Mouse (Mus musculus) mature B cell (primary cell): Measurements from ENCODE around the gene Utf1.

Source experiments
- in situ Hi-C: fragments of 300-500 bp; cut with MboI; formaldehyde crosslinking; loops from 2 replicates; pipeline ENCODE4 v1.14.3; 2019

Utf1 gene

GRCm38 (mm10) chr7:139943674-139944281 lies at the start of gene Utf1:
Gene Utf1 (plus strand): TSS chr7:139943789.
- in situ Hi-C loops, result no loop called here

- in situ Hi-C loops, result no loop called here
These were observed 48.7 kb upstream of the Utf1 start, which contains the start of gene Kndc1 for GRCm38 (mm10) chr7:139894655-139895557. Gene Kndc1 (plus strand): TSS chr7:139894696.

GRCm38 (mm10) chr7:139896271-139896670 lies 47.3 kb upstream of the Utf1 start:
- in situ Hi-C loops, result no loop called here

GRCm38 (mm10) chr7:139896796-139897195 lies 46.8 kb upstream of the Utf1 start:
- in situ Hi-C loops, result no loop called here

- in situ Hi-C loops, result no loop called here
These were observed 45.0 kb upstream of the Utf1 start for GRCm38 (mm10) chr7:139898606-139899005.

- in situ Hi-C loops, result no loop called here
These were observed 44.1 kb upstream of the Utf1 start for GRCm38 (mm10) chr7:139899505-139899904.

- in situ Hi-C loops, result no loop called here
These were observed 43.1 kb upstream of the Utf1 start for GRCm38 (mm10) chr7:139900456-139900855.

GRCm38 (mm10) chr7:139900896-139901295 lies 42.7 kb upstream of the Utf1 start:
- in situ Hi-C loops, result no loop called here

- in situ Hi-C loops, result no loop called here
These were observed 41.6 kb upstream of the Utf1 start for GRCm38 (mm10) chr7:139901981-139902380.

GRCm38 (mm10) chr7:139905261-139905660 lies 38.3 kb upstream of the Utf1 start:
- in situ Hi-C loops, result no loop called here

GRCm38 (mm10) chr7:139905661-139906060 lies 37.9 kb upstream of the Utf1 start:
- in situ Hi-C loops, result no loop called here

GRCm38 (mm10) chr7:139908176-139908575 lies 35.4 kb upstream of the Utf1 start:
- in situ Hi-C loops, result no loop called here

GRCm38 (mm10) chr7:139909469-139909868 lies 34.1 kb upstream of the Utf1 start:
- in situ Hi-C loops, result no loop called here

GRCm38 (mm10) chr7:139910204-139910835 lies 33.3 kb upstream of the Utf1 start:
- in situ Hi-C loops, result no loop called here

GRCm38 (mm10) chr7:139914141-139915047 lies 29.2 kb upstream of the Utf1 start:
- in situ Hi-C loops, result no loop called here

GRCm38 (mm10) chr7:139915646-139916257 lies 27.8 kb upstream of the Utf1 start:
- in situ Hi-C loops, result no loop called here

- in situ Hi-C loops, result no loop called here
These were observed 27.2 kb upstream of the Utf1 start for GRCm38 (mm10) chr7:139916345-139916744.

GRCm38 (mm10) chr7:139918262-139918661 lies 25.3 kb upstream of the Utf1 start:
- in situ Hi-C loops, result no loop called here

- in situ Hi-C loops, result no loop called here
These were observed 12.9 kb upstream of the Utf1 start for GRCm38 (mm10) chr7:139930732-139931131.

GRCm38 (mm10) chr7:139936705-139937104 lies 6.9 kb upstream of the Utf1 start:
- in situ Hi-C loops, result no loop called here

GRCm38 (mm10) chr7:139937138-139937537 lies 6.5 kb upstream of the Utf1 start:
- in situ Hi-C loops, result no loop called here
